16 mouse cellular contexts compared by ENCODE assay signal in the genomic region with DNA sequence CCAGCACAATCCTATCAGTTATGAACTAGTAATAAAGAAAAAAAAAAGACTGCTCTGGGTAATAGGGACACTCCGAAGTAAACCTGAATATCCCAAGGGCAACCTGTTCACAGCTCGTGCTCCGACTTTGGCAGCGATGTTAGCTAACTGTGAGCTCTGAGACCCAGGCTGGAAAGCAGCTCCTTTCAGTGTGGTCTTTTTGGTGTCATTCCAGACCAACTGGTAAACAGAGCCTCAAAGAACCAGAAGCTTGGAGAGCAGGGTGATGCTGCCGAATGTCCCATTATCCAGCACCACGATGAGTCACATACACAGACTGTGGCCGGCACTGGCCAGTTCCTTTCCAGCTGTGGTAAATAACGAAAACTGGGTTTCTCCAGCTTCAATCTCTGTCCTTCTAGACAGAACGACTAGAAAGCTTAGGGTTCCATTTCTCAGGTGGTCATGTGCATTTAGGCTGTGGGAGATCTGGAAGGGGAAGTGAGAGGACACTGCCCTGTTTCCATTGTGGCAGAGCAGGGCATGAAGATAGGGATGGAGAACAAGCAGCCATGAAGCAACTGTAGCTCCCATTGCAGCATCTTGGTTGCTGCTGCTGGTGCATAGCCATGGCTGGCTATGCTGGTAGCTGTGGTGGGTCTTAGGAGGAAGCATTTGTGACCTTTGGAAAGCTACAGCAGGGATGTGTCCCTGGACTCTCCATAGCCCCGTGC.
A peak's percentile ranks its signal among the peaks of the same experiment; 100 is the strongest.
DNase-seq lines count a peak whose midpoint lies in the region; ATAC-seq and TF ChIP-seq lines count a peak whose summit lies in the region.
"Had no signal": no experiment of that assay in that cellular context is flagged by ENCODE, and none has a peak within 500 bp of the region (broad histone marks: within the 10 kb centered on the region; RNA-seq: fewer than 3 reads in every experiment).

No protein-coding gene starts in this region.

- peak overlapping the region; percentile 93 for H3K27ac ChIP-seq in layer of hippocampus, adult 2 months
- H3K27ac ChIP-seq: embryonic facial prominence, embryonic 12.5 days; forebrain, embryonic 15.5 days; heart, adult 2 months; hindbrain, embryonic 15.5 days had no signal

- ATAC-seq in cerebellum, adult (ENCODE audit: insufficient number of reproducible peaks, low FRiP score, low TSS enrichment), result no peak
- ATAC-seq: activated CD4-positive, CD25-positive, alpha-beta regulatory T cell, adult 4 months; forebrain, embryonic 15.5 days; intestine, embryonic 16.5 days; Patski had no signal

- no peak for TF ChIP-seq CTCF in layer of hippocampus, adult 2 months (conservative IDR thresholded peaks at IDR 0.05)

- no peak overlapping the region for H3K4me3 ChIP-seq in layer of hippocampus, adult 2 months
- H3K4me3 ChIP-seq: embryonic facial prominence, embryonic 12.5 days; forebrain, embryonic 15.5 days; heart, adult 2 months; hindbrain, embryonic 15.5 days had no signal

- DNase-seq in cerebellum, adult 18-20 months, result peak; percentile 24 to 30
- no peak for DNase-seq in layer of hippocampus, adult 2 months (ENCODE audit: low spot score in 2 of 2)
- DNase-seq in layer of hippocampus, adult 9-11 months, result no peak
- DNase-seq in cerebellum, postnatal 10 days, result peak; percentile 53 to 60
- DNase-seq in B cell, adult 2 months, result no peak
- no peak for DNase-seq in adrenal gland, adult 8-10 months
- DNase-seq: adrenal gland, postnatal 36 days; gastrocnemius, postnatal 10 days; heart, adult 2 months had no signal

Comparison
In these comparisons a context has a peak if more than half of its experiments do, and no peak if none do; other contexts are left out.
1. DNase-seq: peak in cerebellum, adult 18-20 months (2 of 2) and cerebellum, postnatal 10 days (2 of 2); none in layer of hippocampus, adult 2 months (0 of 2), layer of hippocampus, adult 9-11 months (single experiment), B cell, adult 2 months (0 of 2) and adrenal gland, adult 8-10 months (single experiment).